Mouse (Mus musculus) lung, embryonic 15.5 days (tissue): ENCODE results near the gene Frmd4a. TPM values are rescaled to one million over a fixed set of nuclear protein-coding genes. Genes with fewer than 3 reads are reported as not detected.

Experiments used
- ATAC-seq: fragments of 200-750 bp; cut with Nextera tagmentation; 2 replicates; pipeline ENCODE4 v1.8.0; 2017; ENCODE audit warnings: moderate number of reproducible peaks, borderline replicate concordance; ENCODE audit not compliant: low FRiP score, low TSS enrichment; ENCODE audit errors: extremely low read depth
- H3K27ac ChIP-seq: fragments of 300-500 bp; sonication (generic); 2 replicates; pipeline ENCODE4 v1.5.1; 2015; ENCODE audit warnings: moderate library complexity, mild to moderate bottlenecking, inconsistent platforms
- H3K27me3 ChIP-seq: fragments of 300-500 bp; sonication (generic); 2 replicates; pipeline ENCODE4 v1.6.1; 2015; ENCODE audit warnings: inconsistent platforms
- H3K36me3 ChIP-seq: fragments of 300-500 bp; sonication (generic); 2 replicates; pipeline ENCODE4 v1.6.1; 2015; ENCODE audit warnings: inconsistent platforms
- H3K4me1 ChIP-seq: fragments of 300-500 bp; sonication (generic); 2 replicates; pipeline ENCODE4 v1.6.1; 2015; ENCODE audit warnings: inconsistent platforms
- H3K4me2 ChIP-seq: fragments of 300-500 bp; sonication (generic); 2 replicates; pipeline ENCODE4 v1.6.1; 2015; ENCODE audit warnings: inconsistent platforms, mild to moderate bottlenecking, moderate library complexity
- H3K4me3 ChIP-seq: fragments of 300-500 bp; sonication (generic); 2 replicates; pipeline ENCODE4 v1.5.1; 2015; ENCODE audit warnings: mild to moderate bottlenecking, inconsistent platforms
- H3K9ac ChIP-seq: fragments of 300-500 bp; sonication (generic); 2 replicates; pipeline ENCODE4 v1.6.1; 2015; ENCODE audit warnings: inconsistent platforms
- H3K9me3 ChIP-seq: fragments of 300-500 bp; sonication (generic); 2 replicates; pipeline ENCODE4 v1.6.1; 2016; ENCODE audit warnings: inconsistent platforms
- WGBS: fragments of 180-500 bp; shearing (Covaris S2); methylation state at CpG from one replicate; pipeline ENCODE4 v1.1.7; 2015; 5-methylcytosine and 5-hydroxymethylcytosine counted together
- polyA plus RNA-seq: library from polyadenylated mRNA; unstranded; fragments of >200 nt; fragmentation: Nextera tagmentation; extraction: Ambion mirVana; gene quantifications from 2 replicates; pipeline ENCODE4 v1.2.1, GENCODE M21; 2015

Gene Frmd4a
- polyA plus RNA-seq, 1 experiment from 2014 or later, result 33.5 TPM

DNA sequence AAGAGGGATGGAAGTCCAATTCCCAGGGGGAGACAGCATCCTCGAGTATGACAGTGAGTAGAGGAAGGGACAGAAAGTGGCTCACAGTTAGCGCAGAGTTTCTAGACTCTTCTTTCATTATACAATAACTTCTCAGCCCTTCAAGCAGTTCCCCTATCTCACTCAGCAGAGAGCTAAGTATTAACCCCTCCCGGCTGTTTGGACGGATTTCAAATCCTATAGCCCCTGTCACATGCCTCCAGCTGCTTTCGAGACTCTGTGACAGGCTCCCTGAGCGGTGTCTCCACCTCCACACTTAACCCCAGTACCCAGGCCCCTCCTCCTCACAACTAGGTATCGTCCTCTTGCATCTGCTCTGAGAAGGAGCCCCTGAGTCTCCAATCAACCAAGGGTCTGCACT is 421.2 kb downstream of the Frmd4a start:
- Histone ChIP-seq H3K9ac (no peak overlapping the region), H3K4me1 (no peaks in the 10 kb centered on the region), H3K36me3 (no peaks in the 10 kb centered on the region), H3K9me3 (no peaks in the 10 kb centered on the region), H3K27me3 (no peaks in the 10 kb centered on the region), H3K4me2 (no peak overlapping the region), H3K4me3 (no peak overlapping the region), H3K27ac (no peak overlapping the region)
- 0 out of 2 replicates have a peak, but pooled peaks have one; percentile 32 for ATAC-seq
- WGBS, result 43% methylated on average over 7 of the region's 7 CpGs

DNA sequence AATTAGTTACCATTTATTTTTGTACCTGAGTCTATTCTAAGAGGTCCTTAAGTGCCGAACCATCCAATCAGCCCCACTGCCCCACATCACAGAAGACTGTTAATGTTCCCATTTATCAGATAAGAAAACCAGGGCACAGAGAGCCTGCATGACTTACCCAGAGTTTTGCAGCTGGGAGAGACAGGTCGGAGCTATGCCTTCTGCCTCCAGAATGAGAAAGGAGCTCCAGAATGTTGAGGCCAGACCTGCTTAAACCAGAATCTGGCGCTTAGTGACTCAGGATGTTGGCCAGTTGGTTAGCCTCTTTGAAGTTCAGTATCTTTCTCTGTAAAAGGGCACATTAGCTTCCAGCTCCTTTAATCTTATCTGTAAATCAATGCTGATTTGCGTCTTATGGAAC is 422.4 kb downstream of the Frmd4a start:
- H3K4me1 ChIP-seq, result no peaks in the 10 kb centered on the region
- ATAC-seq, result no peak
- H3K36me3 ChIP-seq, result no peaks in the 10 kb centered on the region
- no peak overlapping the region for H3K9ac ChIP-seq
- no peaks in the 10 kb centered on the region for H3K27me3 ChIP-seq
- no peak overlapping the region for H3K27ac ChIP-seq
- no peak overlapping the region for H3K4me3 ChIP-seq
- 65% methylated on average over 4 of the region's 4 CpGs for WGBS
- H3K4me2 ChIP-seq, result no peak overlapping the region
- no peaks in the 10 kb centered on the region for H3K9me3 ChIP-seq

DNA sequence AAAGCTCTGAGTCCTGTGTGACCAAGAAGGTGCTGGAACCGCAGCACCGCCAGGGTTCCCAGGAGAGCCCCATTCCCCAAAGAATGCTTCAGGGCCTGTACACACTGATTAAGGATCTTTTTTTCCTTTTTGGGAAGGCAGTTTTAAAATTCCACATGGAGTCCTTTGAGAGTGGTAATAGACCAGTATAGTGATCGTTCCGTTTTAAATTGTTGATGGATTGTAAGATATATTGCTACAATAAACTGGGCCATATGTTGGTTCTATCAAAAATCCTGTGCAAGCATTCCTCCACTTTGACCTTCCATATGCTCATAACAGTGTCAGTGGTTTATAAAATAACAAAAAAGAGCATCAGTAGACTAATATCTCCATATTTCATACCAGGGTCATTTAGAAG is 424.3 kb downstream of the Frmd4a start:
- ATAC-seq, result no peak
- H3K4me3 ChIP-seq, result no peak overlapping the region
- H3K27me3 ChIP-seq, result no peaks in the 10 kb centered on the region
- no peak overlapping the region for H3K9ac ChIP-seq
- no peaks in the 10 kb centered on the region for H3K36me3 ChIP-seq
- no peak overlapping the region for H3K27ac ChIP-seq
- H3K4me2 ChIP-seq, result no peak overlapping the region
- WGBS, result 87% methylated on average over 4 of the region's 4 CpGs
- H3K9me3 ChIP-seq, result no peaks in the 10 kb centered on the region
- peaks cover 17% of the 10 kb centered on the region for H3K4me1 ChIP-seq

DNA sequence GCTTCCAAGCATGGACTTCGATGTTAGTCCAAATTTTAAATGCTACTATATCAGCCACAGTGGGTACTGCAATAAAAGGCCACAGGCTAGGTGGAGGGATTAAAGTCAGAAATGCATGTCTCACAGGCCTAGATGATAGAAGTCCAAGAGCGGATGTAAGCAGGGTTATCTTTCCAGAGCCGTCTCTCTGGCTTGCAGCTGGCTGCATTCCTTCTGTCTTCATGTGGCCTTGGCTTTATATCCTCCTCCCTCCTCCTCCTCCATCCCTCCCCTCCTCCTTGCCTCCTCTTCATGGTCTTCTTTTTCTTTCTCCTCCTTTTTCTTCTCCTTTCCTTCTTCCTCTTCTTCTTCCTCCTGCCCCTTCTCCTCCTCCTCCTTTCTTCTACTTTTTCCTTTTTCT is 427.2 kb downstream of the Frmd4a start:
- H3K4me3 ChIP-seq, result no peak overlapping the region
- 69% methylated on average over 3 of the region's 3 CpGs for WGBS

DNA sequence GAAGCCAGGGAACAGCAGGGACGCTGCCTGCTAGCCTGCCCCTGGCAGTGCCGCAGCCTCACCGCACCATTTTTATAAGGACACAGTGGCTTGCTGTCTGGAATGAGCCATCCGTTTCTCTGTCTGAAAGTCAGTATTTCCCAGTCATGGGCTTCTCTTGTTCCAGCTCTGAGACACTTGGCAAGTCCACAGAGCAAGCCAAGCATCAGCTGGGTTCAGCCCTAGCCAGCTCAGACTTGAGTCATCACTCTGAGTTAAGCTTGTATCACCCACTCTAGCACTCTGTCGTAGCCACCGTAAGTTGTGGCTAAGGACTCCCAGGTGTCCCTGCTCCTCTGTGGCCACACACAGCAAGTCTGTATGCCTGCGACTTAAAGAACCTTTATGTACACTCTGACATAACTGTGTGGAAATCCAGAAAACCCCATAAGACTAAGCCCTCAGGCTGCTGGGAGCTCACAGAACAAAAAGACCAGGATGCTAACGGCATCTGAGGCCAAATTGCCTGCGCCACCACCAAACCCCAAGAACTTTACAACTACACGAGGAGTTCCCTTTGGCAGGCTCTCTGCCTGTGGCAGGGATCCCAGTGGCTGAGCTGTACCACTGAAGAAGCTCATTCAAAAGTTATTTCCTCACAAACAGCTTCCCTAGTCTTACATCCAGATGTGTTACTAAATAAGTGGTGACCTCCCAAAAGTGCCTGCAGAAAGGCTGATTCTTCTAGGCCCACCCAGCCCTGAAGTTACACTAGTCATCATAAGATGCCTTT is 428.3 kb downstream of the Frmd4a start:
- ATAC-seq, result peak; percentile 74; the same call in 1 of the 2 replicates
- no peaks in the 10 kb centered on the region for H3K36me3 ChIP-seq
- no peak overlapping the region for H3K9ac ChIP-seq
- no peak overlapping the region for H3K4me3 ChIP-seq
- no peaks in the 10 kb centered on the region for H3K27me3 ChIP-seq
- no peak overlapping the region for H3K4me2 ChIP-seq
- WGBS, result 59% methylated on average over 10 of the region's 10 CpGs
- no peaks in the 10 kb centered on the region for H3K9me3 ChIP-seq
- H3K27ac ChIP-seq, result peak overlapping the region; percentile 67
- H3K4me1 ChIP-seq, result peaks cover 29% of the 10 kb centered on the region

More for the DNA sequence above, 427.2 kb downstream of the Frmd4a start:
- Histone ChIP-seq H3K27me3 (no peaks in the 10 kb centered on the region), H3K9me3 (no peaks in the 10 kb centered on the region), H3K4me2 (no peak overlapping the region), H3K4me1 (peaks cover 18% of the 10 kb centered on the region), H3K36me3 (no peaks in the 10 kb centered on the region), H3K9ac (no peak overlapping the region), H3K27ac (no peak overlapping the region)
- ATAC-seq, result no peak

DNA sequence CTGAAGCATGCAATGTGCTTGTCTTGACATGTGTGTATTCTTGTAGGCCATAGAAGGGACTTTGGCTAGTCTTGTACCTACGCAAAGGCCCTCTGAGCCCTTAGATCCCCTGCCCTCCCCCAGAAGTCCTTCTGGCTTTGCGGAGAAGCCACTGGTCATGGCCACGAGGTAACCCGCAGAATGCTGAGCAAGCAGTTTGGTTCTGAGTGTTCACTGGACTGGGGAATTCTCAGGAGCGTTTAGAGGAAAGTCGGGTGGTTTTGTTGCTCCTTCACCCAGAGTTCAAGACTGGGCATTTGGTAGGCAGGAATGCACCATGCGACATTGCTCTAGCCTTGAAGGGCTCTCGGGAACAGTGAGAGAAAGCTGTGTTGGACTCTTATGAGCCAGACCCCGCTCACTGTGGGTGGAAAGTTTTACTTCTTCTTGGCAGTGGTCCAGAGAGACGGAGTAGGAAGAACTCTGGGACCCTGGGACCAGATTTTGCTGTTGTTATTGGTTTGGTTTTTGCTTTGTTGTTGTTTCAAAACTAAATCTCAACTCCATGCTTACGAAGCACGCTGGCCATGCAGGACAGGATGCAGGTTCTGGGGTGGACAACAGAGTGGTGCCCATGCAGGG is 432.5 kb downstream of the Frmd4a start:
- Histone ChIP-seq H3K9me3 (no peaks in the 10 kb centered on the region), H3K9ac (no peak overlapping the region), H3K4me1 (peaks cover 52% of the 10 kb centered on the region), H3K27me3 (no peaks in the 10 kb centered on the region), H3K4me2 (no peak overlapping the region), H3K36me3 (no peaks in the 10 kb centered on the region), H3K4me3 (no peak overlapping the region), H3K27ac (no peak overlapping the region)
- 51% methylated on average over 12 of the region's 12 CpGs for WGBS
- no peak for ATAC-seq

DNA sequence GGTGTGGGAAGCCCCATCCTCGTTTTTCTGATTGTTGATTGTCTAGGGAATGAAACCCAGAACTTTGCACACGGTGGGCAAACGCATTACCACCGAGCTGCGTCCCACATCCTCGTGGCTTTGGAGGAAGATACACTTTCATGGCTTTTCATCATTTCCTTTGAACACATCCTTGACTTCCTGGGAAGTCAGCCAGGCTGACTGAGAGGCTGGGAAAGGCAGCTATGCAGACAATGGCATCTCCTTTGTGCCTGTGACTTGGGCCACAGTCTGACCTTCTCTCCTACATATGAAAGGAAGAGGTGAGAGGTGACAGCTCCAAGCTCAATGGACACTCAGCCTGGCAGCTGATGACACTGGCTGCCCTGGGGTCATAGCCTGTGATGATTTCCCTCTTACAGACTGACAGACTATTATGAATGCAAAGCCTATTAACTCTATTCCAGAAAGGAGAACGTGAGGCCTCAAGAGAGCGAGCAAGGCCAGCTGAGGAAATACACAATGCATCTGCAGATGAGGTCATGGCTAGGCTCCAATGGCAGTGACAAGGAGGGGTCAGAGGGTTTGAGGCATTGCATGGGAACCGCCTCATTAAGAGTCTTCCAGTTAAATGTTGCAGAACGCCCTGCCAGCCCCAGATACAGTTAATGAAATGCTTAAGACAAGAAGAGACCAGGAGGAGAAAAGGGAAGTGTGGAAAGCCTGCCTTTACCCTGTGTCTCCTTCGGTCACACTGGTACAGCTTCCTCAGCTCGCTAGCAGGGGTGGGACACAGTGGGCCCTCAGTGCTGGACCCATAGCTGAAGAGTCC is 435.3 kb downstream of the Frmd4a start:
- peak; percentile 48; the same call in 1 of the 2 replicates for ATAC-seq
- Histone ChIP-seq H3K4me2 (no peak overlapping the region), H3K9ac (no peak overlapping the region), H3K27me3 (no peaks in the 10 kb centered on the region), H3K36me3 (no peaks in the 10 kb centered on the region), H3K9me3 (no peaks in the 10 kb centered on the region), H3K4me1 (peaks cover 45% of the 10 kb centered on the region), H3K27ac (peak overlapping the region; percentile 61), H3K4me3 (no peak overlapping the region)
- WGBS, result 36% methylated on average over 12 of the region's 12 CpGs

DNA sequence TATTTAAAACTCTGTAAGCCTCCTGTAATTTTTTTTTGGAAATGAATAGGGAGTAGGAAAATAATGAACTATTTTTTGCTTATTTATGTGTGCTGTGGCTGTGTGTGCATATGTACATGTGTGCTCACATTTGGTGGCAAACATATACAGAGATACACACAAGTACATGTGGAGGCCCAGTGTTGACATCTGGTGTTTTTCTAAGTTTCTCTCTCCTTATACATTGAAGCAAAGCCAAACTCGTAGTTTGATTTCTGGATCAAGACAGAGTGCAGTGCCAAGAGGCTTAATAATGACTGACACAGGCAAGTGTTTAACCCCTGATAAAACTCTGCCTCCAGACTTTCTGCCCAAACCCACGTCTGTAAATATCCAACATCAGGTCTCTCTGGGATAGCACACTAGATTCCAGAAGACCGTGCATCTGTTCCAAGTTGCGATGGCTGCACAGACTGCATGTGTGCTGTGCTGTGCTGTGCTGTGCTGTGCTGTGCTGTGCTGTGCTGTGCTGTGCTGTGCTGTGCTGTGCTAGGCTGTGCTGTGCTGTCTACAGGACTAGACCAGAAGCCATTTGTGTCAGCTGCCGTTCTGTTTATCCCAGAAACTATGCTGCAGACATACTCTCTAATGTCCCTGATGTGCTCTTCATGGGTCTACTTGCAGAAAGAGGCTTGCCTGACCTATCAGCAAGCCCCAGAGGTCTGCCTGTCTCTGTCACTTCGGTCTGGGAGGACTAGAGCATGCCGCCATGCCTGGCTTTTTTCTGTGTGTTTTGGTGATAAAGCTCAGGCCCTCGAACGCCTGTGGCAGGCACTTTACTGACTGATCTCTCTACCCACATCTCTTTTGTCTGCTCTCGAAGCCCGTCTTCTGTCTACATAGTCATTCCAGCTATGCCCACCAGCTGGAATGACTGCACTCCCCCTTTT is 437.8 kb downstream of the Frmd4a start:
- no peaks in the 10 kb centered on the region for H3K9me3 ChIP-seq
- no peak for ATAC-seq

DNA sequence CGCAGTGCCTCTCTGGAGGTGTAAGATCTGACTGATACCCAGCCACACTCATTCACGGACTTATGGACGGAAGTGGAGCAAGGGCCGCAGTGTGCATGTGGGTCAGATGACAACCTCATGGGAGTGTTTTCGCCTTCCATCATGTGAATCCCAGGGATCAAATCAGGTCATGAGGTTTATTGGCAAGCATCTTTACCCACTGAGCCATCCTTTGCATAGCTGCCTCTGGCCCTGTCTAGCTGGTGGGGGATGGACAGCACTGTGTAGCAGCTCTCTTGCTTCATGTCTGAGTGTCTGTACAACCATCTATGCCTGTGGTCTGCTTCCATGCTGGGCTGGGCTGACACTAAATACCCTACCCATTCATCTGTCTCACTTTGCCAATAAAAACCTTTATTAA is 443.4 kb downstream of the Frmd4a start:
- Histone ChIP-seq H3K4me3 (no peak overlapping the region), H3K9ac (no peak overlapping the region), H3K27me3 (no peaks in the 10 kb centered on the region), H3K36me3 (no peaks in the 10 kb centered on the region), H3K4me2 (no peak overlapping the region), H3K27ac (no peak overlapping the region), H3K9me3 (no peaks in the 10 kb centered on the region), H3K4me1 (peaks cover 17% of the 10 kb centered on the region)
- no peak for ATAC-seq
- 78% methylated on average over 5 of the region's 5 CpGs for WGBS

More for the DNA sequence above, 437.8 kb downstream of the Frmd4a start:
- no peak overlapping the region for H3K4me2 ChIP-seq
- H3K9ac ChIP-seq, result no peak overlapping the region
- H3K4me1 ChIP-seq, result peaks cover 37% of the 10 kb centered on the region
- peak overlapping the region; percentile 15; the same call in 1 of the 2 replicates for H3K27ac ChIP-seq
- no peak overlapping the region for H3K4me3 ChIP-seq
- no peaks in the 10 kb centered on the region for H3K27me3 ChIP-seq
- WGBS, result 50% methylated on average over 11 of the region's 11 CpGs
- H3K36me3 ChIP-seq, result no peaks in the 10 kb centered on the region

DNA sequence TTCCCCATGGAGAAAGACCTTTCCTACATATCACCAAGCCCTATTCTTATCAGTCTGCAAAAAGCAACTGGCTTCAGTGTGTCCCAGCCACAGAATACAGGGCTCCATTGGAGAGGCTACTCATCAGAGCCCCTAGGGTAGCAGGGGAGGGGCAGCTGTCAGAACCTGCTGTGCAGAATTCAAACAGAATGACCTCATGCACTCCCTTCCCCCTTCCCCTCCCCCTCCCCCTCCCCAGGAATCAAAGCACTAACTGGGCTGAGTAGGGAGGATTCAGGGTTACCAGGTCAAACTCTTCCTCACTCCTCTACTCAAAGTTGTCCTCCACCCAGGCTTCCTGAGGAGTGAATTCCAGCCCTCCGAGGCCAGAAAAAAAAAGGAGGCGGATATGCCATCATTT is 444.0 kb downstream of the Frmd4a start:
- no peak for ATAC-seq
- 26% methylated on average over 2 of the region's 2 CpGs for WGBS
- Histone ChIP-seq H3K27ac (no peak overlapping the region), H3K4me1 (peaks cover 22% of the 10 kb centered on the region), H3K36me3 (no peaks in the 10 kb centered on the region), H3K27me3 (no peaks in the 10 kb centered on the region), H3K9me3 (no peaks in the 10 kb centered on the region), H3K4me2 (no peak overlapping the region), H3K9ac (no peak overlapping the region), H3K4me3 (no peak overlapping the region)

DNA sequence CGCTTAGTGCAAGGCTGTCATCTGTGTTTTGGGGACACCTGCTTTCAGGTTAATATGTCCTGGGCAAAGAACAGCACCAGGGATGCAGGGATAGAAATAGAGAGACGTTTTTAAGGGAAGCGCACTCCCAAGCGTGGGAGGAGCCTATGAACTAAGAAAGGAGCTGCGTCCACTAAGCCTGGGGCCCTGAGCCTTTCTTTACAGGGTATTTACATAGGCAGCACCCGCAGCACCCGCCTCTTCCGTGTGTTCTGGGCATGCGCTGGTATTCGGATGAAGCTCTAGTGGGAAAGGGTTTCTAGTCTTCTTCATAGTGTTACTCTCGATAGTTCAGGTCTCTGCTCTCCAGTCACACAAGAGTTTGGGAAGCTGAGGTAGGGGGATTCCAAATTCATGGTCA is 445.0 kb downstream of the Frmd4a start:
- H3K4me1 ChIP-seq, result peaks cover 22% of the 10 kb centered on the region
- H3K27me3 ChIP-seq, result no peaks in the 10 kb centered on the region
- no peaks in the 10 kb centered on the region for H3K36me3 ChIP-seq
- peak overlapping the region; percentile 29 for H3K4me2 ChIP-seq
- H3K27ac ChIP-seq, result no peak overlapping the region
- H3K4me3 ChIP-seq, result no peak overlapping the region
- H3K9ac ChIP-seq, result no peak overlapping the region
- ATAC-seq, result no peak
- H3K9me3 ChIP-seq, result no peaks in the 10 kb centered on the region
- WGBS, result 48% methylated on average over 11 of the region's 11 CpGs
